Mouse (Mus musculus): ENCODE results near the gene Olfr434. TPM values are rescaled to one million over a fixed set of nuclear protein-coding genes. Genes with fewer than 3 reads are reported as not detected.

Olfr434 gene
- total RNA-seq, 2 experiments from 2014 or later: not detected

Other genes starting within 250 kb of the Olfr434 start
- gene Olfr441, start 106.7 kb upstream of the Olfr434 start, total RNA-seq (2021): not detected
- gene Olfr237-ps1, start 66.5 kb upstream of the Olfr434 start, total RNA-seq (2021): not detected
- gene Olfr437, start 49.7 kb upstream of the Olfr434 start, total RNA-seq (2021): not detected
- not detected for gene Olfr13, start 40.9 kb upstream of the Olfr434 start, total RNA-seq (2021)
- gene Olfr435, start 15.9 kb upstream of the Olfr434 start, total RNA-seq (2021): not detected
- not detected for gene Olfr47, start 18.5 kb downstream of the Olfr434 start, total RNA-seq (2021)
- 1 to 10 TPM; 2.6 to 3.4 TPM for gene Arhgef5, start 52.6 kb downstream of the Olfr434 start, total RNA-seq (2021)
- not detected for gene Nobox, start 96.5 kb downstream of the Olfr434 start, total RNA-seq (2021)